Mouse (Mus musculus): Measurements from ENCODE around the gene Arhgef28. TPM values are rescaled to one million over a fixed set of nuclear protein-coding genes. Genes with fewer than 3 reads are reported as not detected.

Arhgef28 gene
- polyA plus RNA-seq, 1 experiment: 0.42 TPM

DNA sequence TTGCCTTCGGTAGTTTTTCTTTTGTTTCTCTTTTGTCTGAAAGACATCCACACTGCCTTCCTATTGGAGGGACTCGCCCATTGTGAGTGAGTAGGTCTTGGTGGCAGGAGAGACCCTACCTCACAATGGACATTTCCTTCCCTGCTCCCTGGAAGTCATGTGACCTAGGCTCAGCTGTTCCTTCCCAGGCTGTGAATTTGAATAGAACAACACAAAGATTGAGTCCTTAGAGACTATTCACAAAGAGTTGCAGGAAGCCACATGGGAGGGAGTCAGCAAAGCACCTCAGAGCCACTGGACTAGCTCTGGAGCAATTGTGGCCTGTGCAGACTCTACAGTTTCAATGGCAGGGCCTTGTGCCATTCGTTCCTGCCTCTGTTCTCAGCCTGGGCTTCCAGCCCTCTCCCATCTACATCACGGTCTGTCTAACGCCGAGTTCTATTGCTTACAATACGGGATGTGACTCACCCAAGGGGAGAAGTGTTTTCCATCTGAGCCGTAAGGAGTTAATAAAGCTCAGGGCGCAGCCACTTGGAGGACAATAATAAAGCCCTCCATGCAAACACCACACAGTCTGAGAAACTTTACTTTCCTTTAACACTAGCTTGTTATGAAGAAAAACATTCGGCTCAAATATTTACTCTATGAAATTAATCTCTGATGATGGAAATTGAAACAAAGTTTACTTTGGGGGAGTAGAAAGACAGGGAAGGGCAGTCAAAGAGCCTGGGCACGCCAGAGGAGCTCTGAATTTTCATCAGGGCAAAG, 85.7 kb downstream of the Arhgef28 start:
- WGBS: 86% methylated on average over 11 of the region's 11 CpGs
- H3K4me1 ChIP-seq (ENCODE audit: control insufficient read depth, insufficient read depth, insufficient read length): no peaks in the 10 kb centered on the region; the same call in 1 of the 2 replicates
- H3K36me3 ChIP-seq (ENCODE audit: control insufficient read depth, insufficient read depth, low read length): no peaks in the 10 kb centered on the region
- H3K27me3 ChIP-seq (ENCODE audit: control insufficient read depth, insufficient read depth, low read length): no peaks in the 10 kb centered on the region
- no peak overlapping the region for H3K27ac ChIP-seq (ENCODE audit: insufficient read depth, low read length)
- no peak overlapping the region for H3K4me3 ChIP-seq (ENCODE audit: extremely low read depth, insufficient read depth, insufficient read length)
- TF ChIP-seq CTCF (IDR thresholded peaks at IDR 0.05; ENCODE audit: extremely low read depth, insufficient read depth, insufficient read length, insufficient replicate concordance) (no peak), POLR2A (IDR thresholded peaks at IDR 0.05; ENCODE audit: low read depth, low read length) (no peak)
- no peak for DNase-seq (ENCODE audit: low read depth in 1 of 2, low spot score in 2 of 2)

DNA sequence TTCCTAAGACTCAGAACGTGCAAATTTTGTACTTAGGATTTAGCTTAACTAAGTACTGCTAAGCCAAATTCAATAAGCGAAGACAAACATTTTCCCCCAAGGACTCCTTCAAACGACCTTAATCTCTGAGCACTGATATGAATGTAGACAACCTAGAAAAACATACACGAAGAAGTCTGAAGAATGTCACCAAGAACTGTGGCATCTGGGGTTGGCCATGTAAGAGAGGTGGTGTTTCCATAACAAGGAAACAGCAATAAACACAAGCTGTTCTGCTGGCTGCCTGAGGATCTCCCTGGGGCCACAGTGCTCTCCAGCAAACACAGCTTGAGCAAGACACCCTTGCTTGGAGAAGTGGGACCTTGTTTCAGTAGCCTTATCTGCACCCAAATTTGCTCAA, 87.9 kb downstream of the Arhgef28 start:
- H3K4me1 ChIP-seq (ENCODE audit: control insufficient read depth, insufficient read depth, insufficient read length): no peaks in the 10 kb centered on the region
- H3K27me3 ChIP-seq (ENCODE audit: control insufficient read depth, insufficient read depth, low read length): no peaks in the 10 kb centered on the region
- WGBS: 85% methylated on average over 4 of the region's 4 CpGs
- no peak overlapping the region for H3K4me3 ChIP-seq (ENCODE audit: extremely low read depth, insufficient read depth, insufficient read length)
- no peak overlapping the region for H3K27ac ChIP-seq (ENCODE audit: insufficient read depth, low read length)
- TF ChIP-seq CTCF (IDR thresholded peaks at IDR 0.05; ENCODE audit: extremely low read depth, insufficient read depth, insufficient read length, insufficient replicate concordance) (no peak), POLR2A (IDR thresholded peaks at IDR 0.05; ENCODE audit: low read depth, low read length) (no peak)
- DNase-seq (ENCODE audit: low read depth in 1 of 2, low spot score in 2 of 2): no peak
- H3K36me3 ChIP-seq (ENCODE audit: control insufficient read depth, insufficient read depth, low read length): no peaks in the 10 kb centered on the region

GRCm38 (mm10) chr13:98117566-98118254, 88.5 kb downstream of the Arhgef28 start:
- Histone ChIP-seq H3K27ac (ENCODE audit: insufficient read depth, low read length) (no peak overlapping the region), H3K36me3 (ENCODE audit: control insufficient read depth, insufficient read depth, low read length) (no peaks in the 10 kb centered on the region), H3K4me3 (ENCODE audit: extremely low read depth, insufficient read depth, insufficient read length) (no peak overlapping the region), H3K4me1 (ENCODE audit: control insufficient read depth, insufficient read depth, insufficient read length) (no peaks in the 10 kb centered on the region), H3K27me3 (ENCODE audit: control insufficient read depth, insufficient read depth, low read length) (no peaks in the 10 kb centered on the region)
- TF ChIP-seq POLR2A (IDR thresholded peaks at IDR 0.05; ENCODE audit: low read depth, low read length) (no peak), CTCF (IDR thresholded peaks at IDR 0.05; ENCODE audit: extremely low read depth, insufficient read depth, insufficient read length, insufficient replicate concordance) (no peak)
- 87% methylated on average over 7 of the region's 7 CpGs for WGBS
- DNase-seq (ENCODE audit: low read depth in 1 of 2, low spot score in 2 of 2): no peak

GRCm38 (mm10) chr13:98115650-98116049, 90.6 kb downstream of the Arhgef28 start:
- WGBS: 85% methylated on average over 6 of the region's 6 CpGs
- no peaks in the 10 kb centered on the region for H3K27me3 ChIP-seq (ENCODE audit: control insufficient read depth, insufficient read depth, low read length)
- TF ChIP-seq CTCF (IDR thresholded peaks at IDR 0.05; ENCODE audit: extremely low read depth, insufficient read depth, insufficient read length, insufficient replicate concordance): no peak
- no peak for TF ChIP-seq POLR2A (IDR thresholded peaks at IDR 0.05; ENCODE audit: low read depth, low read length)
- no peaks in the 10 kb centered on the region for H3K36me3 ChIP-seq (ENCODE audit: control insufficient read depth, insufficient read depth, low read length)
- no peak overlapping the region for H3K27ac ChIP-seq (ENCODE audit: insufficient read depth, low read length)
- DNase-seq (ENCODE audit: low read depth in 1 of 2, low spot score in 2 of 2): no peak
- H3K4me1 ChIP-seq (ENCODE audit: control insufficient read depth, insufficient read depth, insufficient read length): no peaks in the 10 kb centered on the region
- H3K4me3 ChIP-seq (ENCODE audit: extremely low read depth, insufficient read depth, insufficient read length): no peak overlapping the region

GRCm38 (mm10) chr13:98115051-98115450, 91.2 kb downstream of the Arhgef28 start:
- no peak for DNase-seq (ENCODE audit: low read depth in 1 of 2, low spot score in 2 of 2)
- no peaks in the 10 kb centered on the region for H3K27me3 ChIP-seq (ENCODE audit: control insufficient read depth, insufficient read depth, low read length)
- H3K36me3 ChIP-seq (ENCODE audit: control insufficient read depth, insufficient read depth, low read length): no peaks in the 10 kb centered on the region
- TF ChIP-seq POLR2A (IDR thresholded peaks at IDR 0.05; ENCODE audit: low read depth, low read length) (no peak), CTCF (IDR thresholded peaks at IDR 0.05; ENCODE audit: extremely low read depth, insufficient read depth, insufficient read length, insufficient replicate concordance) (no peak)
- H3K27ac ChIP-seq (ENCODE audit: insufficient read depth, low read length): no peak overlapping the region
- no peaks in the 10 kb centered on the region for H3K4me1 ChIP-seq (ENCODE audit: control insufficient read depth, insufficient read depth, insufficient read length)
- 83% methylated on average over 4 of the region's 4 CpGs for WGBS
- H3K4me3 ChIP-seq (ENCODE audit: extremely low read depth, insufficient read depth, insufficient read length): no peak overlapping the region

DNA sequence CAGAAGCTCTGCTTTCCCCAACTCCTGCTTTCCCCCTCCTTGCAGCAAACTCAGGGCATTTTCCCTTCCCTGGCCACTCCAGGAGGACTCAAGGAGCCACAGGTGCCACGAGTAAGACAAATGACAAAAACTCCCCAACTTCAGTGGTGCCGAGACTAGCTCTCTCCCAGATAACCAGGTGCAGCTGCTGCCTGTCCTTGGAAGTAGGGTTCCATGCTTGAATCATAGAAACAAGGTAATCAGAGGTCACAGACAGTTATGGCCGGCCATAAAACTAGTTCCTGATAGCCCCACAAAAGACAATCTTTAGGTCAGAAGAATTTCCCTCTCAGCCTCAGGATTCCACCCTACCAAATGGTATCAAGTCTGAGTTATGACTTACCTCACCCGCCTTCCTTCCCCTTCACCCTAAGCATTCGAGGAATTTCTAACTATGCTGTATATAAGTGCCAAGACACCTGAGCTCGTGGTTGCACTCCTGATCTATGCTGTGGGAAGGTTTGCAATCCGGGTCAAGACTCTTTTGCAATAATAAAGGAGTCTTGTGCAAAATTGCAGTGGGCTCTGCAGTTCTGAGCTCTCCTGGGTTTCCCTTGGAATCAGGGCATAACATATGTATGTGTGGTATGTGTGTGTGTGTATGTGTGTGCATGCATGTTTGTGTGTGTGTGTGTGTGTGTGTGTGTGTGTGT, 93.3 kb downstream of the Arhgef28 start:
- Histone ChIP-seq H3K27me3 (ENCODE audit: control insufficient read depth, insufficient read depth, low read length) (no peaks in the 10 kb centered on the region), H3K4me1 (ENCODE audit: control insufficient read depth, insufficient read depth, insufficient read length) (no peaks in the 10 kb centered on the region), H3K27ac (ENCODE audit: insufficient read depth, low read length) (no peak overlapping the region), H3K4me3 (ENCODE audit: extremely low read depth, insufficient read depth, insufficient read length) (no peak overlapping the region), H3K36me3 (ENCODE audit: control insufficient read depth, insufficient read depth, low read length) (no peaks in the 10 kb centered on the region)
- WGBS: 70% methylated on average over 7 of the region's 7 CpGs
- TF ChIP-seq POLR2A (IDR thresholded peaks at IDR 0.05; ENCODE audit: low read depth, low read length) (no peak), CTCF (IDR thresholded peaks at IDR 0.05; ENCODE audit: extremely low read depth, insufficient read depth, insufficient read length, insufficient replicate concordance) (no peak)
- no peak for DNase-seq (ENCODE audit: low read depth in 1 of 2, low spot score in 2 of 2)
